ENCODE assay signal across 24 mouse cellular contexts in the genomic region with DNA sequence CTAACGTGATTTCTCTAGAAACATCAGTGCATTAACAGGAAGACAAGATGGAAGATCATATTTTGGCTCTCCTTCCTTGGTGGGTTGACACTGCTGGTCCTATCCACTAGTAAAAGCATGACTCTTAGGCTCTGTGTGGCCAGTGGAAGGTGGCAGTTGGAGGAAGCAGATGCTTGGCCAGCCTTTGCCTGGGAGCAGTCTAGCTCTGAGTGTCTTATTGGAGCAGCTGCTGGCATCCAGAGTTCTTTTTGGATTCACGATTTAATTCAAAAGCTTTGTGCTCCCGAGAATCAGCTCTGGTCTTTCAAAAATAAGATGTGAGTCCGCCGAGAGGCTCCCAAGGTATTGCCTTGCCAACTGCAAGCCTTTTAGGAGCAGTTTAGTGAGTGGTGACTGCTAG. TPM values are rescaled to one million over a fixed set of nuclear protein-coding genes. Genes with fewer than 3 reads are reported as not detected.
"Had no signal": no experiment of that assay in that cellular context is flagged by ENCODE, and none has a peak within 500 bp of the region (broad histone marks: within the 10 kb centered on the region; RNA-seq: fewer than 3 reads in every experiment).

No protein-coding gene starts in this region.

- H3K9ac ChIP-seq: lung, embryonic 14.5 days; midbrain, embryonic 13.5 days; midbrain, embryonic 15.5 days; neural tube, embryonic 13.5 days; neural tube, embryonic 15.5 days had no signal

- H3K27me3 ChIP-seq: midbrain, embryonic 13.5 days; midbrain, embryonic 15.5 days; neural tube, embryonic 13.5 days; neural tube, embryonic 15.5 days had no signal

- H3K4me2 ChIP-seq: lung, embryonic 14.5 days; midbrain, embryonic 11.5 days; midbrain, embryonic 13.5 days; midbrain, embryonic 15.5 days; neural tube, embryonic 13.5 days; neural tube, embryonic 15.5 days had no signal

- ATAC-seq: midbrain, embryonic 13.5 days; midbrain, embryonic 15.5 days had no signal

- H3K4me1 ChIP-seq: megakaryocyte, embryonic 14.5 days; midbrain, embryonic 13.5 days; midbrain, embryonic 15.5 days; neural tube, embryonic 13.5 days; neural tube, embryonic 15.5 days had no signal

- H3K9me3 ChIP-seq: megakaryocyte, embryonic 14.5 days; midbrain, embryonic 13.5 days; midbrain, embryonic 15.5 days; neural tube, embryonic 13.5 days; neural tube, embryonic 15.5 days had no signal

- H3K4me3 ChIP-seq: megakaryocyte, embryonic 14.5 days; midbrain, embryonic 13.5 days; midbrain, embryonic 15.5 days; neural tube, embryonic 13.5 days; neural tube, embryonic 15.5 days had no signal

- DNase-seq: lung, adult 18-20 months; lung, embryonic 14.5 days; lung, postnatal 10 days; lung, postnatal 4 days; retina, postnatal 1 day; right cerebral cortex, adult 18-20 months; right cerebral cortex, postnatal 25 days; right cerebral cortex, postnatal 4 days; spleen, adult 18-20 months; thymus, adult 18-20 months; thymus, postnatal 14 days; thymus, postnatal 36 days had no signal

- H3K27ac ChIP-seq: midbrain, embryonic 13.5 days; midbrain, embryonic 15.5 days; neural tube, embryonic 13.5 days; neural tube, embryonic 15.5 days had no signal

- H3K36me3 ChIP-seq: midbrain, embryonic 13.5 days; midbrain, embryonic 15.5 days; neural tube, embryonic 13.5 days; neural tube, embryonic 15.5 days had no signal

RNA-seq across cellular contexts. Expression of gene Adipoq, which starts 1.1 kb away (rescaled TPM):
- total RNA-seq: midbrain, postnatal 0 days; monocyte, adult 5-6 weeks had no signal
- polyA plus RNA-seq: liver, embryonic 16.5 days; lung, embryonic 14.5 days; midbrain, embryonic 11.5 days; midbrain, embryonic 15.5 days; midbrain, postnatal 0 days; neural tube, embryonic 11.5 days; neural tube, embryonic 13.5 days; stomach, embryonic 14.5 days; stomach, embryonic 16.5 days had no signal
